Comparison of ENCODE assay signal across 8 mouse cellular contexts in genomic region chr7:132723906-132724305, GRCm38 (mm10).
DNase-seq lines count a peak whose midpoint lies in the region; ATAC-seq and TF ChIP-seq lines count a peak whose summit lies in the region.

No protein-coding gene starts in this region.

- no peak overlapping the region for H3K27ac ChIP-seq in hindbrain, embryonic 15.5 days (replicated peaks)
- no peak overlapping the region for H3K27ac ChIP-seq in hindbrain, embryonic 12.5 days
- H3K27ac ChIP-seq in lung, postnatal 0 days (ENCODE audit: low read length), result peak overlapping the region; percentile 78

- peaks cover 38% of the 10 kb centered on the region; the same call in 1 of the 2 replicates for H3K4me1 ChIP-seq in hindbrain, embryonic 15.5 days (replicated peaks)
- H3K4me1 ChIP-seq in hindbrain, embryonic 12.5 days, result peaks cover 19% of the 10 kb centered on the region
- H3K4me1 ChIP-seq in lung, postnatal 0 days (ENCODE audit: insufficient read depth, low read depth, low read length), result peaks cover 16% of the 10 kb centered on the region; the same call in 1 of the 2 replicates

- no peak overlapping the region for H3K4me2 ChIP-seq in hindbrain, embryonic 15.5 days
- H3K4me2 ChIP-seq in hindbrain, embryonic 12.5 days (replicated peaks), result no peak overlapping the region
- no peak overlapping the region for H3K4me2 ChIP-seq in lung, postnatal 0 days (replicated peaks; ENCODE audit: low read depth, low read length)

- intact Hi-C loops in gastrocnemius, postnatal 14 days (cut with DNase I; ENCODE audit: low total_unique reads), result no loop called here

- WGBS in hindbrain, embryonic 15.5 days, result 80% methylated on average over 11 of the region's 11 CpGs
- WGBS in hindbrain, embryonic 12.5 days, result 90% methylated on average over 11 of the region's 11 CpGs
- 52% methylated on average over 11 of the region's 11 CpGs for WGBS in lung, postnatal 0 days

- peak; percentile 82 for ATAC-seq in hindbrain, embryonic 15.5 days (ENCODE audit: low FRiP score, low read depth)
- no peak for ATAC-seq in hindbrain, embryonic 12.5 days (ENCODE audit: low FRiP score)
- ATAC-seq in CD4-positive, CD25-positive, alpha-beta regulatory T cell, adult 4 months, result peak; percentile 81
- peak; percentile 53 for ATAC-seq in lung, postnatal 0 days

- H3K9ac ChIP-seq in hindbrain, embryonic 15.5 days, result no peak overlapping the region
- H3K9ac ChIP-seq in hindbrain, embryonic 12.5 days, result no peak overlapping the region
- no peak overlapping the region for H3K9ac ChIP-seq in lung, postnatal 0 days (replicated peaks; ENCODE audit: low read depth)

- TF ChIP-seq EP300 in lung, postnatal 0 days (IDR thresholded peaks at IDR 0.05), result no peak

- no peak for TF ChIP-seq CTCF in lung, postnatal 0 days (IDR thresholded peaks at IDR 0.05)

- no peaks in the 10 kb centered on the region for H3K27me3 ChIP-seq in hindbrain, embryonic 15.5 days
- H3K27me3 ChIP-seq in hindbrain, embryonic 12.5 days, result no peaks in the 10 kb centered on the region
- no peaks in the 10 kb centered on the region for H3K27me3 ChIP-seq in lung, postnatal 0 days (replicated peaks; ENCODE audit: insufficient read depth, low read length)

- no peaks in the 10 kb centered on the region for H3K36me3 ChIP-seq in hindbrain, embryonic 15.5 days
- H3K36me3 ChIP-seq in hindbrain, embryonic 12.5 days, result no peaks in the 10 kb centered on the region
- H3K36me3 ChIP-seq in lung, postnatal 0 days (ENCODE audit: insufficient read depth, low read length), result no peaks in the 10 kb centered on the region

- H3K4me3 ChIP-seq in hindbrain, embryonic 15.5 days, result no peak overlapping the region
- no peak overlapping the region for H3K4me3 ChIP-seq in hindbrain, embryonic 12.5 days
- H3K4me3 ChIP-seq in lung, postnatal 0 days (ENCODE audit: low read depth, low read length), result no peak overlapping the region

- peak; percentile 89 for DNase-seq in c-Kit-positive CD71-positive TER-119-positive erythroid progenitor cells, embryonic 14.5 days (ENCODE audit: low spot score)
- DNase-seq in gastrocnemius, postnatal 14 days, result peak; percentile 86
- DNase-seq in kidney, adult 11 months, result peak; percentile 98
- DNase-seq in lung, postnatal 0 days (ENCODE audit: low spot score), result peak; percentile 83
- DNase-seq in frontal cortex, postnatal 25 days (ENCODE audit: low spot score in 2 of 2), result no peak

- no peaks in the 10 kb centered on the region for H3K9me3 ChIP-seq in hindbrain, embryonic 15.5 days
- H3K9me3 ChIP-seq in hindbrain, embryonic 12.5 days (replicated peaks), result no peaks in the 10 kb centered on the region
- H3K9me3 ChIP-seq in lung, postnatal 0 days (ENCODE audit: low read length), result no peaks in the 10 kb centered on the region

Comparison
In these comparisons a context has a peak if more than half of its experiments do, and no peak if none do; other contexts are left out.
1. DNase-seq: peak in c-Kit-positive CD71-positive TER-119-positive erythroid progenitor cells, embryonic 14.5 days (single experiment), gastrocnemius, postnatal 14 days (single experiment), kidney, adult 11 months (single experiment) and lung, postnatal 0 days (single experiment); none in frontal cortex, postnatal 25 days (0 of 2).